Mouse (Mus musculus) CD4-positive helper T cell, adult 2 months (primary cell): Measurements from ENCODE around the gene Tyw3.
"Not testable (repeated sequence)": the region's sequence is repeated elsewhere in the genome, so short reads cannot be mapped to it uniquely, and the experiment has no call there.

Experiments used
- DNase-seq: peaks from one replicate; pipeline ENCODE4 v3.0.0-alpha.2; 2012; ENCODE audit warnings: low read depth, missing footprints, low spot score

Gene Tyw3

GRCm38 (mm10) chr3:154596934-154597554 is at the start of gene Tyw3:
Gene Tyw3 (minus strand): TSS chr3:154597104.
- peak; percentile 95 for DNase-seq

GRCm38 (mm10) chr3:154633091-154633490 is 36.2 kb upstream of the Tyw3 start:
- no peak for DNase-seq

- DNase-seq = not testable (repeated sequence)
These were observed 34.4 kb upstream of the Tyw3 start for GRCm38 (mm10) chr3:154631281-154631680.

- DNase-seq = peak; percentile 4
These were observed 31.4 kb upstream of the Tyw3 start for GRCm38 (mm10) chr3:154628284-154628683.

GRCm38 (mm10) chr3:154616106-154616505 is 19.2 kb upstream of the Tyw3 start:
- no peak for DNase-seq

- no peak for DNase-seq
These were observed 18.4 kb upstream of the Tyw3 start for GRCm38 (mm10) chr3:154615304-154615703.

- no peak for DNase-seq
These were observed 17.9 kb upstream of the Tyw3 start for GRCm38 (mm10) chr3:154614771-154615170.

GRCm38 (mm10) chr3:154611888-154612287 is 15.0 kb upstream of the Tyw3 start:
- no peak for DNase-seq

- DNase-seq = no peak
These were observed 11.0 kb upstream of the Tyw3 start for GRCm38 (mm10) chr3:154607896-154608295.

GRCm38 (mm10) chr3:154604871-154605270 is 8.0 kb upstream of the Tyw3 start:
- DNase-seq = no peak

GRCm38 (mm10) chr3:154602141-154602540 is 5.2 kb upstream of the Tyw3 start:
- DNase-seq = no peak

- DNase-seq = no peak
These were observed 657 bp upstream of the Tyw3 start for GRCm38 (mm10) chr3:154597561-154597960.

GRCm38 (mm10) chr3:154596488-154596933 is 393 bp downstream of the Tyw3 start, which contains the start of gene Cryz:
Gene Cryz (plus strand): TSS chr3:154596711.
- DNase-seq = peak; percentile 87

GRCm38 (mm10) chr3:154594156-154594555 is 2.7 kb downstream of the Tyw3 start:
- no peak for DNase-seq

- DNase-seq = no peak
These were observed 3.3 kb downstream of the Tyw3 start for GRCm38 (mm10) chr3:154593596-154593995.

GRCm38 (mm10) chr3:154591621-154592020 is 5.3 kb downstream of the Tyw3 start:
- no peak for DNase-seq

GRCm38 (mm10) chr3:154590971-154591370 is 5.9 kb downstream of the Tyw3 start:
- no peak for DNase-seq

GRCm38 (mm10) chr3:154584351-154584750 is 12.6 kb downstream of the Tyw3 start:
- no peak for DNase-seq

- no peak for DNase-seq
These were observed 19.0 kb downstream of the Tyw3 start for GRCm38 (mm10) chr3:154577895-154578294.

- DNase-seq = no peak
These were observed 23.2 kb downstream of the Tyw3 start for GRCm38 (mm10) chr3:154573666-154574065.

GRCm38 (mm10) chr3:154572341-154572972 is 24.4 kb downstream of the Tyw3 start:
- peak; percentile 51 for DNase-seq

- DNase-seq = no peak
These were observed 26.1 kb downstream of the Tyw3 start for GRCm38 (mm10) chr3:154570786-154571185.

- no peak for DNase-seq
These were observed 26.8 kb downstream of the Tyw3 start for GRCm38 (mm10) chr3:154570029-154570575.
